8 mouse cellular contexts compared by ENCODE assay signal in the genomic region with DNA sequence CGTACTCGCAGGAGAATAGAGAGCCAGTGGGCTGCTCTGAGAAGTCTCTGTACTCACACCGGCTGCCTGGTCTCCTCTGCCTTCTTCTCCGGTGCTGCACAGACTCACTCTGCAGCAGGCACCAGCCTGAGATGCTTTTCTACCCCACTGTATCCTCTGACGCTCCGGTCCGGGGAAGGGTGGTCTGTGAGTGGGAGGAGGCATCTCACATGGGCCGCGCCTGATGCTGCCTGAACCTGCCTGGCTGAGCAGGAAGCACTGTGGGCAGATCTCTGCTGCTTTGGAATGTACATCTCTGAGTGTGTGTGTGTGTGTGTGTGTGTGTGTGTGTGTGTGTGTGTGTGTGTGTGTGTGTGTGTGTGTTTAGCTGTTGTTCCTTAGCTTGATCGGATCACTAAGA. TPM values are rescaled to one million over a fixed set of nuclear protein-coding genes. Genes with fewer than 3 reads are reported as not detected.
DNase-seq lines count a peak whose midpoint lies in the region; ATAC-seq and TF ChIP-seq lines count a peak whose summit lies in the region.

A gene (minus strand): TSS at position 238 of the 400 bp plus-strand sequence.

- H3K9ac ChIP-seq in lung, postnatal 0 days (replicated peaks; ENCODE audit: low read depth), result no peak within 1 kb of the TSS; the same call in 1 of the 2 replicates

- H3K9me3 ChIP-seq in lung, postnatal 0 days (ENCODE audit: low read length), result no peaks in the 10 kb centered on the region

- peak; percentile 59 for ATAC-seq in lung, postnatal 0 days
- no peak for ATAC-seq in erythroid progenitor cell, adult 5-6 weeks (replicated peaks; ENCODE audit: low FRiP score, poor library complexity, severe bottlenecking)

- H3K4me2 ChIP-seq in lung, postnatal 0 days (replicated peaks; ENCODE audit: low read depth, low read length), result peak within 1 kb of the TSS; percentile 32

- TF ChIP-seq CTCF in lung, postnatal 0 days (IDR thresholded peaks at IDR 0.05), result no peak

- H3K36me3 ChIP-seq in lung, postnatal 0 days (ENCODE audit: insufficient read depth, low read length), result no peaks in the 10 kb centered on the region

- TF ChIP-seq EP300 in lung, postnatal 0 days (IDR thresholded peaks at IDR 0.05), result no peak

- peak within 1 kb of the TSS; percentile 15; the same call in 1 of the 2 replicates for H3K4me3 ChIP-seq in lung, postnatal 0 days (ENCODE audit: low read depth, low read length)

- 21% methylated on average over 10 of the region's 10 CpGs for WGBS in lung, postnatal 0 days

- H3K4me1 ChIP-seq in lung, postnatal 0 days (ENCODE audit: insufficient read depth, low read depth, low read length), result no peaks in the 10 kb centered on the region

- peak; percentile 87 for DNase-seq in heart, adult 11 months
- no peak for DNase-seq in heart, adult 9 months (ENCODE audit: low spot score in 2 of 2)
- peak; percentile 14 for DNase-seq in ovary, postnatal 36 days (ENCODE audit: low spot score)
- no peak for DNase-seq in ovary, adult 18-20 months (ENCODE audit: low spot score)
- DNase-seq in lung, postnatal 0 days (ENCODE audit: low spot score), result peak; percentile 55
- DNase-seq in urinary bladder, postnatal 25 days (ENCODE audit: low spot score), result peak; percentile 57
- no peak for DNase-seq in cerebellum, adult 11-12 months

- H3K27me3 ChIP-seq in lung, postnatal 0 days (replicated peaks; ENCODE audit: insufficient read depth, low read length), result no peaks in the 10 kb centered on the region

- 0 out of 2 replicates have a peak within 1 kb of the TSS, but pooled peaks have one; percentile 5 for H3K27ac ChIP-seq in lung, postnatal 0 days (ENCODE audit: low read length)

RNA-seq across cellular contexts. Expression of the gene that starts here (rescaled TPM):
- 61.3 and 71.6 TPM in 2 replicates for polyA plus RNA-seq in lung, postnatal 0 days (2015; fragmentation: Nextera tagmentation; extraction: Ambion mirVana)
- total RNA-seq in erythroid progenitor cell, adult 5-6 weeks (2015; ENCODE audit: low replicate concordance), result not detected in 2 replicates
- not detected in 2 replicates for total RNA-seq in erythroid progenitor cell, adult 5-6 weeks (2017; ENCODE audit: low replicate concordance)

Comparison
In these comparisons a context has a peak if more than half of its experiments do, and no peak if none do; other contexts are left out.
1. DNase-seq: peak in heart, adult 11 months (single experiment), ovary, postnatal 36 days (single experiment), lung, postnatal 0 days (single experiment) and urinary bladder, postnatal 25 days (single experiment); none in heart, adult 9 months (0 of 2), ovary, adult 18-20 months (single experiment) and cerebellum, adult 11-12 months (single experiment).